In the genomic region with DNA sequence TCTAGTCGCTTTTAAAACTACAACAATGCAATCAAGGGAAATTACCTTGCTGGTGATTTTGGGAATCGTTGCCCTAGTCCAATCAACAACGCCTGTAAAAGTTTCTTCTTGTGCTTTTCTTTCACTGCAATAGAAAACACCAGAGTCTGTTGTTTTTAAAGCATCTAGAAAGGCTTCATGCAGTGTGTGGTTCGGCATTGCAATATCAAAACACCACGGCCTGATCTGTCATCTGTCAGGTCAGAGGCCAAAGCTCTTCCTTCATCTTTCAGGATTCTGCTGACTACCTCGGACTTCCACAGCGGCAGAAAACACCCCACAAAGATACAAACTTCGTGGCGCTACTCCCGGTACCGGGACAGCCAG, we compare ENCODE assay signal across 9 mouse cellular contexts. TPM values are rescaled to one million over a fixed set of nuclear protein-coding genes. Genes with fewer than 3 reads are reported as not detected.
DNase-seq lines count a peak whose midpoint lies in the region; ATAC-seq and TF ChIP-seq lines count a peak whose summit lies in the region.
"Had no signal": no experiment of that assay in that cellular context is flagged by ENCODE, and none has a peak within 500 bp of the region (broad histone marks: within the 10 kb centered on the region; RNA-seq: fewer than 3 reads in every experiment).

No protein-coding gene starts in this region.

- DNase-seq in heart, adult 2 months, result no peak
- no peak for DNase-seq in heart, postnatal 36 days
- DNase-seq in liver, embryonic 14.5 days (ENCODE audit: low read depth in 3 of 3, low spot score in 3 of 3), result no peak
- no peak for DNase-seq in cerebellum, postnatal 14 days
- DNase-seq in layer of hippocampus, postnatal 10 days (ENCODE audit: low spot score in 2 of 2), result no peak
- no peak for DNase-seq in gastrocnemius, postnatal 4 days (ENCODE audit: low spot score in 2 of 2)

- peak overlapping the region; percentile 76 for H3K4me2 ChIP-seq in forebrain, embryonic 13.5 days
- H3K4me2 ChIP-seq in liver, embryonic 14.5 days (ENCODE audit: low read depth), result peak overlapping the region; percentile 79

- 4% methylated on average over 11 of the region's 11 CpGs for WGBS in heart, adult 2 months
- 4% methylated on average over 11 of the region's 11 CpGs for WGBS in forebrain, embryonic 13.5 days
- 6% methylated on average over 11 of the region's 11 CpGs for WGBS in liver, embryonic 14.5 days (ENCODE audit: insufficient replicate concordance)

- TF ChIP-seq POLR2A in heart, adult 2 months (IDR thresholded peaks at IDR 0.05; ENCODE audit: insufficient read depth, low read depth, low read length), result no peak

- no peak for ATAC-seq in forebrain, embryonic 13.5 days
- no peak; the same call in 1 of the 2 replicates for ATAC-seq in liver, embryonic 14.5 days (ENCODE audit: insufficient read depth)

- H3K9me3 ChIP-seq in forebrain, embryonic 13.5 days (replicated peaks), result no peaks in the 10 kb centered on the region
- H3K9me3 ChIP-seq in liver, embryonic 14.5 days (ENCODE audit: control insufficient read depth, low read length), result no peaks in the 10 kb centered on the region

- intact Hi-C loops in heart, adult 2 months (cut with DNase I), result loop anchor here (5.0 to 10.0 kb wide), 3 partner anchors 116 to 429 kb away; no protein-coding TSS in a partner anchor
- intact Hi-C loops in heart, postnatal 36 days (cut with DNase I), result loop anchor here (5.0 kb wide), 3 partner anchors 101 to 431 kb away; a partner anchor contains a TSS

- H3K4me3 ChIP-seq in heart, adult 2 months, result peak overlapping the region; percentile 89
- peak overlapping the region; percentile 91 for H3K4me3 ChIP-seq in C2C12 (ENCODE audit: insufficient read depth, poor library complexity, severe bottlenecking)
- peak overlapping the region; percentile 95 for H3K4me3 ChIP-seq in forebrain, embryonic 13.5 days
- peak overlapping the region; percentile 62 to 73 for H3K4me3 ChIP-seq in liver, embryonic 14.5 days (ENCODE audit: insufficient read depth in 1 of 2, low read depth in 2 of 2, low read length in 2 of 2)

- H3K9ac ChIP-seq in heart, adult 2 months (ENCODE audit: low read depth, low read length), result peak overlapping the region; percentile 95
- H3K9ac ChIP-seq in forebrain, embryonic 13.5 days, result peak overlapping the region; percentile 95
- H3K9ac ChIP-seq in liver, embryonic 14.5 days (replicated peaks), result peak overlapping the region; percentile 61

- H3K27me3 ChIP-seq in heart, adult 2 months (ENCODE audit: control insufficient read depth, insufficient read depth, low read length), result no peaks in the 10 kb centered on the region
- no peaks in the 10 kb centered on the region for H3K27me3 ChIP-seq in C2C12 (ENCODE audit: control insufficient read depth, insufficient read depth, insufficient read length)
- no peaks in the 10 kb centered on the region for H3K27me3 ChIP-seq in forebrain, embryonic 13.5 days
- peaks cover 5% of the 10 kb centered on the region for H3K27me3 ChIP-seq in liver, embryonic 14.5 days (ENCODE audit: control insufficient read depth, insufficient read depth, low read length)

- peak overlapping the region; percentile 96 for H3K27ac ChIP-seq in heart, adult 2 months
- H3K27ac ChIP-seq in forebrain, embryonic 13.5 days, result peak overlapping the region; percentile 98
- no peak overlapping the region for H3K27ac ChIP-seq in liver, embryonic 14.5 days

- no peak for TF ChIP-seq CTCF in heart, adult 2 months (IDR thresholded peaks at IDR 0.05)
- TF ChIP-seq CTCF in C2C12 (IDR thresholded peaks at IDR 0.05; ENCODE audit: control insufficient read depth, insufficient read depth, insufficient read length), result no peak
- no peak for TF ChIP-seq CTCF in liver, embryonic 14.5 days (IDR thresholded peaks at IDR 0.05; ENCODE audit: low read depth)

- peak overlapping the region; percentile 62 for H3ac ChIP-seq in C2C12 (ENCODE audit: control insufficient read depth, insufficient read length, low read depth)

- no peak for TF ChIP-seq EP300 in heart, adult 2 months (IDR thresholded peaks at IDR 0.05; ENCODE audit: insufficient read depth, low read depth, low read length)
- TF ChIP-seq EP300 in liver, embryonic 14.5 days (IDR thresholded peaks at IDR 0.05; ENCODE audit: low read depth), result no peak

- H3K79me3 ChIP-seq in C2C12 (ENCODE audit: low read depth), result peaks cover 43% of the 10 kb centered on the region

- H3K79me2 ChIP-seq in heart, adult 2 months (replicated peaks; ENCODE audit: control insufficient read depth, insufficient read depth, low read length), result peaks cover 3% of the 10 kb centered on the region; the same call in 1 of the 2 replicates
- H3K79me2 ChIP-seq in C2C12 (ENCODE audit: control insufficient read depth, insufficient read depth), result peaks cover 67% of the 10 kb centered on the region

- peaks cover 12% of the 10 kb centered on the region for H3K36me3 ChIP-seq in heart, adult 2 months (ENCODE audit: control insufficient read depth, insufficient read depth, low read length)
- H3K36me3 ChIP-seq in C2C12 (ENCODE audit: control insufficient read depth, insufficient read depth), result peaks cover 24% of the 10 kb centered on the region
- no peaks in the 10 kb centered on the region for H3K36me3 ChIP-seq in forebrain, embryonic 13.5 days (ENCODE audit: poor library complexity, severe bottlenecking)
- H3K36me3 ChIP-seq in liver, embryonic 14.5 days (replicated peaks; ENCODE audit: control insufficient read depth, insufficient read depth, low read depth), result no peaks in the 10 kb centered on the region

- H3K4me1 ChIP-seq in heart, adult 2 months (ENCODE audit: control insufficient read depth, insufficient read depth, low read length), result peaks cover 4% of the 10 kb centered on the region
- H3K4me1 ChIP-seq in forebrain, embryonic 13.5 days, result peaks cover 27% of the 10 kb centered on the region
- H3K4me1 ChIP-seq in liver, embryonic 14.5 days (replicated peaks; ENCODE audit: control insufficient read depth in 2 of 2, insufficient read depth in 2 of 2, low read length in 1 of 2), result 0 out of 4 replicates have a peak, but pooled peaks cover 0 to 7% of the 10 kb centered on the region in 2 experiments

TF ChIP-seq in C2C12, 6 proteins besides CTCF, POLR2A, EP300 and RAD21:
- TF ChIP-seq MAX (IDR thresholded peaks at IDR 0.05), result no peak
- TF ChIP-seq MYOD1 (IDR thresholded peaks at IDR 0.05; ENCODE audit: control insufficient read depth, insufficient read length, low read depth), result no peak
- no peak for TF ChIP-seq USF1 (IDR thresholded peaks at IDR 0.05; ENCODE audit: low read depth)
- no peak for TF ChIP-seq MYOG (IDR thresholded peaks at IDR 0.05; ENCODE audit: control insufficient read depth, extremely low read depth, insufficient read length)
- no peak for TF ChIP-seq CEBPB (IDR thresholded peaks at IDR 0.05; ENCODE audit: low read depth)
- TF ChIP-seq FOSL1 (IDR thresholded peaks at IDR 0.05; ENCODE audit: insufficient read depth, low read length, poor library complexity, severe bottlenecking), result no peak

RNA-seq across cellular contexts. Expression of a gene that starts 1.2 kb away (rescaled TPM):
- 10 to 100 TPM; 29.4 to 35.3 TPM for total RNA-seq in heart, adult 2 months (2021)
- 11.1 and 23.7 TPM in 2 replicates for polyA plus RNA-seq in heart, adult 2 months (2012; rRNA removed)
- total RNA-seq in heart, postnatal 36 days (2021), result 10 to 100 TPM; 24.8 to 30.5 TPM
- 5.7 TPM for polyA plus RNA-seq in C2C12 (2012; fragmentation: generic; extraction: Trizol)
- polyA plus RNA-seq in forebrain, embryonic 13.5 days (2015; fragmentation: Nextera tagmentation; extraction: Ambion mirVana), result 12.3 and 14.2 TPM in 2 replicates
- 1.2 and 1.6 TPM in 2 replicates for polyA plus RNA-seq in liver, embryonic 14.5 days (2012; rRNA removed)
- 1.7 TPM in 2 replicates for polyA plus RNA-seq in liver, embryonic 14.5 days (2014; fragmentation: Nextera tagmentation; extraction: Ambion mirVana)
- total RNA-seq in layer of hippocampus, postnatal 10 days (2021), result 10 to 100 TPM; 41.1 to 43.3 TPM
- 10 to 100 TPM; 20.5 to 25.1 TPM for total RNA-seq in gastrocnemius, postnatal 4 days (2021)

RNA-seq across cellular contexts. Expression of a gene that starts 27.6 kb away (rescaled TPM):
- not detected for total RNA-seq in heart, adult 2 months (2021)
- not detected in 2 replicates for polyA plus RNA-seq in heart, adult 2 months (2012; rRNA removed)
- not detected for total RNA-seq in heart, postnatal 36 days (2021)
- not detected for polyA plus RNA-seq in C2C12 (2012; fragmentation: generic; extraction: Trizol)
- polyA plus RNA-seq in forebrain, embryonic 13.5 days (2015; fragmentation: Nextera tagmentation; extraction: Ambion mirVana), result not detected in 2 replicates
- polyA plus RNA-seq in liver, embryonic 14.5 days (2012; rRNA removed), result not detected in 2 replicates
- polyA plus RNA-seq in liver, embryonic 14.5 days (2014; fragmentation: Nextera tagmentation; extraction: Ambion mirVana), result not detected in 2 replicates
- total RNA-seq in layer of hippocampus, postnatal 10 days (2021), result not detected
- total RNA-seq in gastrocnemius, postnatal 4 days (2021), result not detected
- total RNA-seq: gastrocnemius, adult 8-10 months had no signal
